Mouse (Mus musculus) thymus, postnatal 10 days (tissue): ENCODE data around the gene Rcan2.

Experiments used
- DNase-seq, 2 experiments: peaks; one replicate each; pipeline ENCODE4 v3.0.0; 2021; ENCODE audit warnings: low spot score in 2 of 2

Rcan2 gene

DNA sequence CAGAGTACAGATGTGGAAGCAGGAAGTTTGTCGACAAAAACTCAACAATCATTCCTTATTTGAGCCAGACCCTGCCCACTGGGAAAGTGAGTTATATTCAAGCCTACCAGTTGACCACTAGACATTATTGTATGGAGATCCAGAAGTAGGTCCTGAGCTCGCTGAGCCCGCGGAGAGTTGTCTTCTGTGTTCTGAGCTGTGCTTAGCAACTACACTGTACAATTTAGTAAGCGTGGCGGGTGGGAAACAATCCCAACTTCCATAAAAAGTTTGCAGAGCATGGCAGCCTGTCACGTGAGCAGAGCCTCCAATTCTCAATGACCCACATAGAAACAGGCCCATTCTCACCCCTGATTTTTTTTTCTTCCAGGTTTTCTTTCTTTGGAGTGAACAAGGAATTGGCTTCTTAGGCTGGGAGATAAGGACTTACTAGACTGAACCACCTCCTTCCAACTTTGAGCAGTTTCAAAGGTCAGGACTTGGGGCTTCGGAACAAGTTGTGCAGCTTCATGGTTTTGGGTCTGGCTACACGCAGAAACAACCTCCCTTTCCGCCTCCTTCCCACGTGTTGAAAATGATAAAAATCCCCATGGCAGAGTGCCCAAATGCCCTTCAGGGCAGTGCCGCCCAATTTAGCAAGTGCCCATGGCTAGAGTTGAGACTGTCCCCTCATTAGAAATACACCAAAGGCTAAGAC is 276.1 kb downstream of the Rcan2 start:
- no peak for DNase-seq

DNA sequence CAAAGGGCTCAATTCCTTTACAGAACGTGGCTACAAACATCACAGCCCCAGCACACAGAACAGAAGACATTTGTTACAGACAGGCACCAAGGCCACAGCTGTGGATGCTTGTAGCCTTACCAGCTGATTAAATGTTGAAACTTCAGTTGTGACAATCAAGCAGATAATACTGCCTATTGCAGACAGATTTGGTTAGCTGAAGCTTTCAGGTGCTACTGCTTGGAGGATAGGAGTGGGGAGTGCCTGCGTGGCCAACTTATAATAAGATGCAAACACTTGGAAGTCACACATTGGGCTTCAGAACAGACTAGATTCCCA is 276.7 kb downstream of the Rcan2 start:
- DNase-seq: no peak

DNA sequence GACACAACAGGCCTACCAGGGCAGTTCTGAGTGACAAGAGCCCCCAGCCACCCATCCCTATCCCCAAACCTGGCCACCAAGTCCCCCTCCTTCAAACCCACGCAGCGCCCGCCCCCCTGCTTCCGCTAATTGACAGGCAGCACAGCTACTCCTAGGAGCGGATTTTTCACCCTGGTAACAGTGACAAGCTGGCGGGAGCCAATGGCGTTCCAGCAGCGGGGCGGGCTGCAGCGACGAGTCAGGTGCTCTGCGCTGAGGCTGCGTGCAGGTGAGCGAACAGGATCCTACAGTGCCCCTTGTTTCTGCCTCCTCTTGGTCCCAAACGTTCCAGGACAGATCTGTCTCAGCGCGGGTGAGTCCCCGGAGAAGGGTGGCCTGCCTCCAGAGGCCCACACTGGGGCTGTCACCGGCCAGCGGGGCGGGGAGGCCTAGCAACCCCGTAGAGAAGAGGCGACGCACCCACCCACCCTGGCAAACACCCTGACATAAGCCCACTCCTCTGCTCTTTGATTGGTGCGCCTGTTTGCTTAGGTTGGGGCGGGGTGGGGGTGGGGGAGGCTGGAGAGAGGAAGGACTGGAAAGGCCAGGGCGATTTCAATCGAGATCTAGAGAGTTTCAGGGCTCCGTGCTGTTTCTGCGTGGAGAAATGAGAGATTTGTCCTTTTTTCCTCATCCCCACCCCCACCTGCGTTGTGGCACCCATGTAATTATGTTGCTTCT is 277.6 kb downstream of the Rcan2 start, which contains the start of gene Enpp5:
Gene Enpp5, plus strand, starts transcription at position 183 of the 720 bp plus-strand sequence.
- peak; percentile 74 to 79 for DNase-seq

DNA sequence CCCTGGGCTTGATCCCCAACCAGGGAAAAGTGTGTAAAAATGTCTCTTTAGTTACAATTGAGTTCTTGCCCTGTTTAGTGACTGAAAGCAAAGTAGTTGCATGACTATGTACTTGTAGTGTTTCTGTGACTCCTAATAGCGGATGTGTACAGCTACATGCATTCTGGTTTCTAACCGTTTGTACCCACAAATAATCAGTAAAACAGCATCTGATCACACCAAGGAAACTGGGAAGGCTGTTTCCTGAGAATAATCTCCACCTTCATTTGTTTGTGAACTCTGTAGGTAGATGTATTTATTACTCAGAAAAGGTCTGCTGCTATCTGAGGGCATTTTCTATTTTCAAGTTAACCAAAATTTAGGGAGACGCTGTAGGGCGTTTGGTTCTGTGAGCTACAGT is 282.0 kb downstream of the Rcan2 start:
- no peak for DNase-seq

DNA sequence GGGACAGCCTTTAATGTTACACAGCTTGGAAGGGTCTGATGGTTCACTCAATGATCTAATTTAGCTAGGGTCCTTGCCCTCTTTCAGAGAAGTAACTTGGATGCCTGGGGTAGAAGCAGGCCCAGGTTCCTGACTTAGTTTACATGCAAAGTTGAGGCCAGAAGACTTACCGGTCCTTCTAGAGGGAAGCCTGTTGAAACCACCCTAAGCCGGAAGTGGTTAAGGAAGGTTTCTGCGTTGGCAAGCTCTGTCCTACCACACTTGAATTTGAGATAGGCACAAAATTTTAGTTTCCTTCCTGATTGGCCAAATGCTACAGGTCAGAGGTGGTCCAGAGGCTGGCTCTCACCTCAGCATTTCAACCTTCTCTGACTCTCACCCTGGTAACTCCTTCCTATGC is 287.1 kb downstream of the Rcan2 start:
- DNase-seq: no peak
